Mouse (Mus musculus) brain, embryonic 14.5 days (tissue): ENCODE measurements around the gene Mrap2. TPM values are rescaled to one million over a fixed set of nuclear protein-coding genes. Genes with fewer than 3 reads are reported as not detected.

ENCODE experiments used
- DNase-seq: peaks from one replicate; pipeline ENCODE4 v3.0.0-alpha.2; 2011; ENCODE audit warnings: low read depth
- CTCF ChIP-seq: fragments of 200-500 bp; IDR thresholded peaks from 2 replicates; pipeline ENCODE4 v1.5.1; 2012; ENCODE audit warnings: inconsistent platforms, mild to moderate bottlenecking, moderate library complexity, borderline replicate concordance; ENCODE audit not compliant: insufficient read depth, insufficient read length; ENCODE audit errors: extremely low read depth
- POLR2A ChIP-seq: fragments of 200-500 bp; IDR thresholded peaks from 2 replicates; pipeline ENCODE4 v1.6.1; 2012; ENCODE audit warnings: mild to moderate bottlenecking, inconsistent platforms, borderline replicate concordance; ENCODE audit not compliant: poor library complexity, insufficient read depth, insufficient read length, severe bottlenecking; ENCODE audit errors: extremely low read depth
- polyA plus RNA-seq: library from polyadenylated mRNA; depleted of rRNA; stranded (reverse); fragments of >200 nt; gene quantifications from 2 replicates; pipeline ENCODE4 v1.2.3, GENCODE M21; 2012

The Mrap2 gene
- polyA plus RNA-seq, 1 experiment = 0.92 TPM

DNA sequence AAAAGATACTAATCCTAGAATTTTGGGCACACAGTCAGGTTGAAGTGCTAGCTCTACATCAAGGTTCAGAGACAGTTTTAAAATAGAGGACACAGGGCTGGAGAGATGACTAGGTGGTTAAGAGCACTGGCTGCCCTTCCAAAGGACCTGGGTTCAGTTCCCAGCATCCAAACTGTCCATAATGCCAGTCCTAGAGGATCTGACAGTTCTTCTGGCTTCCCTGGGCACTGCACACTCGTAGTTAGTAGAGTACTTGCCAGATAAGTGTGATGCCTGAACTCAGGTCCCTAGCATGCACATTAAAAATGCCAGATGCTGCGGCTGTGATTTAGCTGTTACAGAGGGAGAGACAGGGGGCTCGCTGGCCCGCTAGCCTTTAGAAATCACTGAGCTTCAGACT lies 2.3 kb downstream of the Mrap2 start:
- DNase-seq = no peak
- TF ChIP-seq POLR2A (no peak), CTCF (no peak)

DNA sequence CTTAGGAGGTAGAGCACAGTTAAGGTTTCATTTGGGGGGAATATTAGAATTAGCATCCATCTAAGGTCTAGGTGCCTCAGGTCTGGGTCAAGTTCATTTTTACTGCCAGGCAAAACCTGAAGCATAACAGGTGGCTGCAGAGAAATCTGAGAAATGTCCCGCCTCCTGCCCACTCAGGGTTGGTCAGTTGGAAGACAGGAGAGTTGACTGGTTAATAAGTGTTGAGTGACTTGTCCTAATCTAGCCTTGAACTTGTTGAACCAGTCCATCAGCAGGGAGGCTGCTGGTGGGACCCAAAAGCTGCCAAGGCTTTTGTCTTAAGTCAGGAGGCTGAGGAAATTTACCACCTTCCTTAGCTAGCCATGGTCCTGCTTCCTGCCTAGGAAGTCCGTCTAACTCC lies 3.8 kb downstream of the Mrap2 start:
- DNase-seq = no peak
- no peak for TF ChIP-seq CTCF
- no peak for TF ChIP-seq POLR2A

DNA sequence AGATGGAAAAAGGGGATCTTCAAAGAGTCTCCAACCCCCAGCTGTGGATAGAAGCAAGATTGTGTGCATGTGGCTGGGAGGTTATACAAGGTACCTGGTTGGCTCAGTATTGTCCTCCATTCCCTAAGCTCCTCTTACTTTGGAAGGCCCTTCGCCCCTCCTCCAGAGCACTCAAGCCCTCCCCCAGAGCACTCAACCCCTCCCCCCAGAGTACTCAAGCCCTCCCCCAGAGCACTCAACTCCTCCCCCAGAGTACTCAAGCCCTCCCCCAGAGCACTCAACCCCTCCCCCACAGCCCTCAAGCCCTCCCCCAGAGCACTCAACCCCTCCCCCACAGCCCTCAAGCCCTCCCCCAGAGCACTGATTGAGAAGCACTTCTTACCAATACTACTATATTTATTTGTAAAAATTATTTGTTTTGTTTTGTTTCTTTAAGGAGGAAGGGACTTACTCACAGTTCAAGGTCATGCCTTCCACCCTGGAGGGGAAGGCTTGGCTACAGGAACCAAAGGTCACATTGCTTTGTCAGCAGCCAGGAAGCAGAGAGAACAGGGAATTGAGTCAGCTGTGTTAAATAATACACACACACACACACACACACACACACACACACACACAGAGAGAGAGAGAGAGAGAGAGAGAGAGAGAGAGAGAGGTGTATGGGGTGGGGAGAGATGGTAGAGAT lies 8.7 kb downstream of the Mrap2 start:
- DNase-seq = no peak
- no peak for TF ChIP-seq CTCF
- TF ChIP-seq POLR2A = no peak

DNA sequence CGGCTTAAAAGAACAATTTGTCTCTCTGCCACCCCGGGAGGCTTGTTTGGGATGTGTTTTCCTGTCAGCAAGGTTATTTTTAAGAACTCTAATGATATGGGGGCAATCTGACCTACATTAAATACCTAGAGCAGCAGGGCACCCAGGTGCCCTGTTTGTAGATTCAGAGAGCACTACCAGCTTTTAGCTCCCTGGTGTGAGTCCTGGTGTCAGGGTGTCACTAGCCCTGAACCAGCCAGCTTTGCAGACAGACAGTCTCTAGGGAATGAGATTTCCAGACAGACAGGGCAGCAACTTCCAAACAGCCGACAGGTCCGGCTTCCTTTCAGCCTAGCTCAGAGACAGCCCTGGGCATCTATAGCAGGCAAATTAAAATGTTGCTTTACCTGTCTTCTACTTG lies 18.5 kb downstream of the Mrap2 start:
- TF ChIP-seq POLR2A = no peak
- no peak for TF ChIP-seq CTCF

DNA sequence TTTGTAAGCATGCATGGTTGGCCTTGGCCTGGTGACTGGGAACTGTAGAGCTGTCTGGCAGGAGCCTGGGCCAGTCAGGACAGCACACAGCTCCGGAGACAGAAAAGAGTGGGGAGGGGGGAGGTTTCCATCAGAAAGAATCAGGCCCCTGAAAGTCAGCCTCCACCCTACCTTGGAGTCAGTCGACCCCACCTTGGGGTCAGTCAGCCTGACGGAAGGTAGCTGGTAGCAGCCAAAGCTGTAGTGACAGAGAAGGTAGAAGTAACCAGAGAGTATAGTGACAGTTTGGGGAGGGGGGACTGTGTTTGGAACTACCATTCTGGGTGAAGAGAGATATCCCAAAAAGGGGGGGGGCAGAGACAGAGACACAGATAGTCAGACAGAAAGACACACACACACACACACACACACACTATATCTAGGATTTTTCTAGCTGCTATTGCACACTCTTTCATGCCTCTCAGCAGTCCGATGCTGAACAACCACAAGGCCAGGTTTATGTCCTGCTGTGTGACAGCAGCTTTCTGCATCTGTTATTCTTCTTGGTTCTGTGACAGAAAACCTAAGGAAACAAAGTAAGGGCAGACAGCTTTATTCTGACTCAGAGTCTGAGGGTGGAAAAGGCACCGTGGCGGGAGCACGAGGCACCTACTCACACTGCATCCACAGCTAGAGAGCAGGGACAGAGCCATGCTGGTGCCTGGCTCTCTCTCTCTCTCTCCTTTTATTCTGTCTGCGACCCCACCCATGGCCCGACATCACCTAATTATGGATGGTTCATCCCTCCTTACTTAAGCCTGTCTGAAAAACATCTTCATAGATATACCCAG lies 23.1 kb downstream of the Mrap2 start:
- DNase-seq = no peak
- no peak for TF ChIP-seq CTCF
- TF ChIP-seq POLR2A = no peak

More for the DNA sequence above, 18.5 kb downstream of the Mrap2 start:
- DNase-seq = no peak

DNA sequence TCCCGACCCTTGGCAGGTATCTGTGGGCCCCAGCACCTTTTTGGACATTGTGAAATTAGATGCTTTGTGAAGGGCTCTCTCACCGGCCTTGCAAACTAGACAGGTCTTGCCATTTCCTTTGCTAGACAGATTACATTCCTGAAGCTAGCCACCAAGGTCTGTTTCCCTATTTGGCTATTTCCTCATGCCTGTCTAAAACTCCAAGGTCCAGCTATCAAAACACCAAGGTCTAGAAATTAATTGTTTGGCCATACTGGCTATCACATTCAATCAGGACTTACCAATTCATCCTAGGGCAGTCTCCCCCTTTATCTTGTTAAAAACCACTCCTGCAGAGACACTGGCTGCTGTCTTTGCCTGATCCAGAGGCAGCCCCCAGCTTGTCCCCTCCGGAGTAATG lies 23.9 kb downstream of the Mrap2 start:
- no peak for TF ChIP-seq CTCF
- TF ChIP-seq POLR2A = no peak
- DNase-seq = no peak

DNA sequence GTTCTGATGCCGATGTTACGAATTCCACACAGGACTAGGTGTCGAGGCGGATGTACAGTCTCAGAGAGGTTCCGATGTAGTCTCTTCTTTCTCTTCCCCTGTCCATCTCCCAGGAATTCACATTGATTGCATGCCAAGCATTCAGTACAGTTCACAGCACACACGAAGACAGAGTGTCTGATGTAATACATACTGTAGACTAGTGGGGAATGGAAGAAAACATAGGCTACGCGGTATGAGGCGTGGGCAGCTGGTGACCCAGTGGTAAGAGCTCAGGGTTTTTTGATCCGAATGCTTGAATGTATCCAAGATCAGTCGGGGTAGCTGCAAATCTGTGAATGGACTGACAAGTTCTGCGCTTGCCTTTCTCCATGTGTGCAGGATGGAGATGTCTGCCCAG lies 25.0 kb downstream of the Mrap2 start:
- peak; percentile 14 for DNase-seq
- TF ChIP-seq POLR2A = no peak
- no peak for TF ChIP-seq CTCF

DNA sequence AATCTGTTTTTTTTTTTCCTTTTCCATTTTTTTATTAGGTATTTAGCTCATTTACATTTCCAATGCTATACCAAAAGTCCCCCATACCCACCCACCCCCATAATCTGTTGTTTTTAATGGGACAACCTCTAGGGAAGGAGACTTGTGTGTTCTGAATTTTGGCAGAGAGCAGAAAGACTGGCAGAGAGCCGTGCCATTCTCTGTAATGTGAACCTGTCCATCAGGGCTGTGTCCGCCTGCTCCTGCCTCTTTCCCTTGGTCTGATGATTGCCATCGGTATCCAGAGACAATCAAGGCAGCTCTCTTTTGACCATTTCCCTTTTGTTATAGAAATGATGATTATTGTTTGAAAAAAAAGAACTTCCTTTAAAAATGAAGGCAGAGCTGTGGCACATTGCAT lies 26.8 kb downstream of the Mrap2 start:
- DNase-seq = no peak
- TF ChIP-seq CTCF (no peak), POLR2A (no peak)

DNA sequence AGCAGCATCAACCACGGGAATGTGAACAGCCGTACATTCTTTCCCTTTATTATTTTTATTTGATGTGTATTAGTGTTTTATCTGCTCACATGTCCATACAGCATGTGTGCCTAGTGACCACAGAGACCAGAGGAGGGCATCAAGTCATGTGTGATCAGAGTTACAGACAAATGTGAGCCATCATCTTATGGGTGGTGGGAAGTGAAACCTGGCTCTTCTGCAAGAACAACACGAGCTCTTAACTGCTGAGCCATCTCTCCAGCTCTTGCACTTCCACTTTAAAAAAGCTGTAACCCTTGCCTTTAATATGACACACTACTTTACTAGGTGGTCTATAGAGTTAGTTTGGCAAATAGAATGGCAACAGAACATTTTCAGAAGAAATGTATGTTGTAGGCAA lies 27.4 kb downstream of the Mrap2 start:
- TF ChIP-seq CTCF = no peak
- no peak for TF ChIP-seq POLR2A
- DNase-seq = no peak

DNA sequence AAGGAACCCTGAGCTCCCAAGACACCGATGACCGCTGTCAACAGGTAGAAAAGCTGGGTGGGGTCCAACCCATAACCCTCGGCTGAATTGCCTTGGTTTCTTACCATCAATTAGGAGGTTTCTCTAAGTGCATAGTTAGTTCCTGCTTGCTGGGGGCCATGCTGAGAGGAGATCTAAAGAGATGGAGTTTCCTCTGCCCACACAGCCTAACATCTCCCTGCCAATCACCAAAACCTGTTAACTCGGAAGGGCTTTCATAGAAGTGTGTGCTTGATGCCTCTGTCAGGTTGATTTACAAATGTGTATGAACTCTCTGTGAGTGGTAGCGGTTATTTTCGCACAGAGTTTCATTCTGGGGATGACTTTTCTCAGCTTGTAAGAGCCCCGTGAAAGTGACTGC lies 34.4 kb downstream of the Mrap2 start:
- TF ChIP-seq CTCF (no peak), POLR2A (no peak)
- DNase-seq = no peak

DNA sequence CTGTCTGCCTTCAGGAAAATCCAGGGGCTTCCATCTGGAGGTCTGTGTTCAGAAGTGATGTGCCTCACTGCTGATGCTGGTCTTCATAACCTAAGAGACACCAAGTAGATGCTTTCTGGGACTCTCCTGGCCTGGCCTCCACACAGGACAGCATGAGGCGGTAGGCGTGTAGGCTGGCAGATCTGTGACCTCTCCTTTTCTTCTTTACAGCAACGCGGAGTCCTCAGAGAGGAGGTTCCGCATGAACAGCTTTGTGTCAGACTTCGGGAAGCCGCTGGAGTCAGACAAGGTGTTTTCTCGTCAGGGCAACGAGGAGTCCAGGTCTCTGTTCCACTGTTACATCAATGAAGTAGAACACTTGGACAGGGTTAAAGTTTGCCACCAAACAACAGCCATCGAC lies 38.1 kb downstream of the Mrap2 start:
- TF ChIP-seq POLR2A = no peak
- TF ChIP-seq CTCF = no peak
- DNase-seq = no peak

DNA sequence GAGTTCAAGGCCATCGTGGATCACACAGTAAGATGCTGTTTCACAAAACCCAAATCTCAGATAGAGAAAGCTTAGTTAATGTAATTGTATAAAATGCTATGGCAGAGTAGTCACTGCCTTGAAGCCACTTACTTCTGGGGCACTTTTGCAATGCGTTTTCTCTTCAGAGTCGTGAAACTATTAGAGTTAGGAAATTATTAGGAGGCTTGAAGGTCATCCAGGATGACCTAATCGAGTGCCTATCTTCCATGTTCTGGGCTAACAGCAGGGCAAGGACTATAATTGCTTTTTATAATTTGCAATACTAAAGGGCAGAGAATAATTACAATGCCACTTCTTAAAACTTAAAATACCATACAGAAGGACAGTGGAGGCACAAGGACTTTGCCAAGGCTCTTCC lies 43.2 kb downstream of the Mrap2 start:
- TF ChIP-seq CTCF = no peak
- TF ChIP-seq POLR2A = no peak
- no peak for DNase-seq
